Mouse (Mus musculus) myocyte (in vitro differentiated cells): ENCODE data around the gene Ccnt1. TPM values are rescaled to one million over a fixed set of nuclear protein-coding genes. Genes with fewer than 3 reads are reported as not detected.

Experiments used
- H3K27me3 ChIP-seq: one replicate; pipeline ENCODE4 v1.6.1; 2011; ENCODE audit not compliant: control insufficient read depth, insufficient read depth, insufficient read length
- H3K36me3 ChIP-seq: one replicate; pipeline ENCODE4 v1.6.1; 2011; ENCODE audit not compliant: control insufficient read depth, insufficient read depth
- H3K4me2 ChIP-seq: one replicate; pipeline ENCODE4 v1.6.1; 2011; ENCODE audit warnings: low read depth, control low read depth
- H3K4me3 ChIP-seq: one replicate; pipeline ENCODE4 v1.5.1; 2011; ENCODE audit warnings: mild to moderate bottlenecking, control low read depth, moderate library complexity
- H3K79me2 ChIP-seq: one replicate; pipeline ENCODE4 v1.6.1; 2011; ENCODE audit not compliant: control insufficient read depth, insufficient read depth
- H3ac ChIP-seq: one replicate; pipeline ENCODE4 v1.6.1; 2011; ENCODE audit not compliant: control insufficient read depth, insufficient read length
- CEBPB ChIP-seq: IDR thresholded peaks from 2 replicates; pipeline ENCODE4 v1.6.1; 2011; ENCODE audit warnings: mild to moderate bottlenecking, moderate library complexity; ENCODE audit not compliant: poor library complexity, insufficient read depth, severe bottlenecking
- E2F4 ChIP-seq: IDR thresholded peaks from one replicate; pipeline ENCODE4 v1.6.1; 2011; ENCODE audit warnings: mild to moderate bottlenecking, control low read depth, moderate library complexity; ENCODE audit not compliant: insufficient read depth
- MAX ChIP-seq: IDR thresholded peaks from one replicate; pipeline ENCODE4 v1.6.1; 2011; ENCODE audit warnings: low read depth, mild to moderate bottlenecking, control low read depth
- MYOD1 ChIP-seq, 3 experiments: IDR thresholded peaks; one replicate each; pipeline ENCODE4 v1.6.1; 2011; ENCODE audit warnings: control low read depth in 2 of 3, low read depth in 2 of 3, mild to moderate bottlenecking in 2 of 3, moderate library complexity in 1 of 3; ENCODE audit not compliant: insufficient read length in 2 of 3, control insufficient read depth in 1 of 3
- MYOG ChIP-seq, 3 experiments: IDR thresholded peaks; one replicate each; pipeline ENCODE4 v1.6.1; 2011; ENCODE audit warnings: control low read depth in 2 of 3, low read depth in 2 of 3, mild to moderate bottlenecking in 2 of 3; ENCODE audit not compliant: insufficient read length in 2 of 3, control insufficient read depth in 1 of 3, insufficient read depth in 1 of 3
- POLR2A ChIP-seq: IDR thresholded peaks from one replicate; pipeline ENCODE4 v1.6.1; 2011; ENCODE audit warnings: low read depth, mild to moderate bottlenecking, control low read depth, moderate library complexity; ENCODE audit not compliant: insufficient read length
- POLR2AphosphoS2 ChIP-seq: IDR thresholded peaks from one replicate; pipeline ENCODE4 v1.6.1; 2011; ENCODE audit warnings: low read depth, control low read depth; ENCODE audit not compliant: insufficient read length
- REST ChIP-seq: IDR thresholded peaks from one replicate; pipeline ENCODE4 v1.6.1; 2011; ENCODE audit warnings: mild to moderate bottlenecking, control low read depth, moderate library complexity; ENCODE audit not compliant: insufficient read depth, insufficient read length
- SRF ChIP-seq: IDR thresholded peaks from one replicate; pipeline ENCODE4 v1.6.1; 2011; ENCODE audit warnings: low read depth; ENCODE audit not compliant: control insufficient read depth, insufficient read length
- TCF12 ChIP-seq: IDR thresholded peaks from one replicate; pipeline ENCODE4 v1.6.1; 2011; ENCODE audit warnings: mild to moderate bottlenecking, control low read depth; ENCODE audit not compliant: poor library complexity, insufficient read depth, severe bottlenecking
- TCF3 ChIP-seq: IDR thresholded peaks from one replicate; pipeline ENCODE4 v1.6.1; 2011; ENCODE audit warnings: low read depth, control low read depth; ENCODE audit not compliant: insufficient read length
- USF1 ChIP-seq: IDR thresholded peaks from one replicate; pipeline ENCODE4 v1.6.1; 2011; ENCODE audit warnings: low read depth, mild to moderate bottlenecking, control low read depth, moderate library complexity
- polyA plus RNA-seq: library from polyadenylated mRNA; unstranded; fragments of >200 nt; fragmentation: generic; extraction: Trizol; gene quantifications from one replicate; pipeline ENCODE4 v1.2.1, GENCODE M21; 2012; ENCODE audit warnings: missing spikeins

Ccnt1 gene
- polyA plus RNA-seq, 1 experiment, result 12.6 TPM

- Histone ChIP-seq H3K27me3 (no peaks in the 10 kb centered on the region), H3K4me2 (no peak overlapping the region), H3K4me3 (no peak overlapping the region), H3K36me3 (peaks cover 84% of the 10 kb centered on the region), H3K79me2 (peaks cover 12% of the 10 kb centered on the region), H3ac (no peak overlapping the region)
- TF ChIP-seq E2F4, result no peak
- TF ChIP-seq MAX, result no peak
- no peak for TF ChIP-seq SRF
- TF ChIP-seq POLR2A, result no peak
- TF ChIP-seq CEBPB, result no peak
- no peak for TF ChIP-seq MYOD1 (IDR thresholded peaks at IDR 0.05; ENCODE audit: control insufficient read depth in 1 of 3, insufficient read length in 2 of 3, low read depth in 2 of 3)
- TF ChIP-seq TCF3, result no peak
- TF ChIP-seq TCF12, result no peak
- TF ChIP-seq POLR2AphosphoS2, result no peak
- no peak for TF ChIP-seq MYOG (IDR thresholded peaks at IDR 0.05; ENCODE audit: control insufficient read depth in 1 of 3, insufficient read depth in 1 of 3, insufficient read length in 2 of 3, low read depth in 2 of 3)
- no peak for TF ChIP-seq USF1
- no peak for TF ChIP-seq REST
Measured at GRCm38 (mm10) chr15:98546843-98547242, 23.9 kb downstream of the Ccnt1 start.

GRCm38 (mm10) chr15:98545151-98545550, 25.6 kb downstream of the Ccnt1 start:
- no peaks in the 10 kb centered on the region for H3K27me3 ChIP-seq
- TF ChIP-seq REST (no peak), MAX (no peak), POLR2AphosphoS2 (no peak), TCF12 (no peak), POLR2A (no peak), SRF (no peak), E2F4 (no peak), USF1 (no peak), MYOG (IDR thresholded peaks at IDR 0.05; ENCODE audit: control insufficient read depth in 1 of 3, insufficient read depth in 1 of 3, insufficient read length in 2 of 3, low read depth in 2 of 3) (no peak), CEBPB (no peak), TCF3 (no peak), MYOD1 (IDR thresholded peaks at IDR 0.05; ENCODE audit: control insufficient read depth in 1 of 3, insufficient read length in 2 of 3, low read depth in 2 of 3) (no peak)
- H3K4me3 ChIP-seq, result no peak overlapping the region

GRCm38 (mm10) chr15:98543341-98543740, 27.4 kb downstream of the Ccnt1 start:
- Histone ChIP-seq H3K79me2 (peaks cover 45% of the 10 kb centered on the region), H3K4me2 (no peak overlapping the region), H3K36me3 (peaks cover 85% of the 10 kb centered on the region), H3ac (no peak overlapping the region), H3K27me3 (no peaks in the 10 kb centered on the region), H3K4me3 (no peak overlapping the region)
- TF ChIP-seq TCF12 (no peak), MAX (no peak), MYOG (IDR thresholded peaks at IDR 0.05; ENCODE audit: control insufficient read depth in 1 of 3, insufficient read depth in 1 of 3, insufficient read length in 2 of 3, low read depth in 2 of 3) (no peak), REST (no peak), USF1 (no peak)

More at GRCm38 (mm10) chr15:98545151-98545550, 25.6 kb downstream of the Ccnt1 start:
- Histone ChIP-seq H3K4me2 (no peak overlapping the region), H3ac (no peak overlapping the region), H3K36me3 (peaks cover 85% of the 10 kb centered on the region), H3K79me2 (peaks cover 29% of the 10 kb centered on the region)

GRCm38 (mm10) chr15:98541064-98541463, 29.7 kb downstream of the Ccnt1 start:
- peaks cover 63% of the 10 kb centered on the region for H3K36me3 ChIP-seq
- H3K4me2 ChIP-seq, result peak overlapping the region; percentile 14

GRCm38 (mm10) chr15:98537923-98538322, 32.8 kb downstream of the Ccnt1 start:
- Histone ChIP-seq H3K27me3 (no peaks in the 10 kb centered on the region), H3K4me2 (peak overlapping the region; percentile 10), H3K4me3 (no peak overlapping the region), H3K36me3 (peaks cover 33% of the 10 kb centered on the region), H3K79me2 (peaks cover 45% of the 10 kb centered on the region), H3ac (no peak overlapping the region)
- TF ChIP-seq CEBPB (no peak), TCF3 (no peak), USF1 (peak; percentile 77), TCF12 (peak; percentile 4), MYOG (IDR thresholded peaks at IDR 0.05; ENCODE audit: control insufficient read depth in 1 of 3, insufficient read depth in 1 of 3, insufficient read length in 2 of 3, low read depth in 2 of 3) (peak in 1 of 3 experiments; percentile 72), MYOD1 (IDR thresholded peaks at IDR 0.05; ENCODE audit: control insufficient read depth in 1 of 3, insufficient read length in 2 of 3, low read depth in 2 of 3) (peak; percentile 16 to 48 (median 32))

More at GRCm38 (mm10) chr15:98541064-98541463, 29.7 kb downstream of the Ccnt1 start:
- peaks cover 38% of the 10 kb centered on the region for H3K79me2 ChIP-seq
- H3K4me3 ChIP-seq, result no peak overlapping the region
- peak; percentile 25 for TF ChIP-seq POLR2AphosphoS2
- peak; percentile 96 for TF ChIP-seq CEBPB
- no peak for TF ChIP-seq USF1
- H3ac ChIP-seq, result no peak overlapping the region
- H3K27me3 ChIP-seq, result no peaks in the 10 kb centered on the region
